Mouse (Mus musculus) G1E-ER4 (cell line): ENCODE data around the gene Cldn16. TPM values are rescaled to one million over a fixed set of nuclear protein-coding genes. Genes with fewer than 3 reads are reported as not detected.

ENCODE experiments used
- GATA1 ChIP-seq: IDR thresholded peaks from one replicate; pipeline ENCODE4 v1.8.0; 2012; ENCODE audit warnings: low read length, inconsistent platforms
- polyA plus RNA-seq: library from polyadenylated mRNA; stranded (reverse); fragments of >175 nt; gene quantifications from 2 replicates; pipeline ENCODE4 v1.2.3, GENCODE M21; 2012

The Cldn16 gene
- polyA plus RNA-seq, 1 experiment, result not detected

DNA sequence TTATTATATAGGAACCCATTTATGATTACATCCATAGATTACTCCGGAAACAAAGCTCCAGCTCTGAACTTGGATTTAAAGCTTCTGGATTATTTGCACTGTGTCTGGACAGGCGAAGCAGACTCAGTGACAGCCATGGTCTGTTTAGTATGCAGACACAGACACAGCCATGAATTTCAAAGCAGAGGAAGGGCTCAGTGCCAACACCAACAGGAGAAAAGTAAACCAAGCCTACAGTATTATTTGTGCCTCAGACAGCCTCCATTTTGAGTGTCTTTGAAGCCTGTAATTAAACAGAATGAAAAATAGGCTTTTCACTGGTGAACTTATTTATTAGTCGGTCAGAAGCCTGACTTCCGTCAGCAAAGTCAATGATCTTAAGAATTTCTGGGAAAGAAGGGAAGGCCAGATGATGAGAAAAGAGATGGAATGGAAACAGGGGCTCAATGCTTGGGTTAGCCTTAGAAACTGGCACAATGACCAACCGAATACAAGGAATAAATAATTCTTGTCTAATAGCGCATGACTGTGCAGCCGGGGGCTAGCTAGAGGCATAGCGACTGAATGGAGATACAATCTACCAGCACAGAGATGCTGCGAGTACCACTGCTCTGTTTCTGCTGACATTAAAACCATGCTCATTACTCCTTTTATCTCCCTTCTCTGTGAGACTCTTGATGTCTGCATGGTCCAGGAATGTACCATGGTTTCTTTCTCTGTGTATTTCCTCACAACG lies 65.2 kb downstream of the Cldn16 start:
- TF ChIP-seq GATA1, result no peak

DNA sequence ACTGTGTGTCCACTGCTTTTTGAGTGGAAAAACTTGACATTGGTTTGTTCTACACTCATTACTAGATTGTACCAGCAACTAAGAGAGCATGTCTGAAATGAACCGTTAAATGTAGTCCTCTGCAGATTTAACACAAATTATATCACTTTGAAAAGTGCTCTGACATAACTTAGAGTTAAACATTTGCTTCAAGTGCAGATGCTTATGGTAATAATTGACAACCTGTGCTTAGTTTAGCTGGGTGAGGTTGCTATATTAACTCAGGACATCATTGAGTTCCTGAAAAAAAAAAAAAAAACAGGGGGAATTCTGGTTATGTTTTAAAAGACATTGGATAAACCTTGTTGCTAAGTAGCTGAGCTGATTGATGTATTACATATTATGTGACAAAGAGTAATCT lies 67.5 kb downstream of the Cldn16 start:
- TF ChIP-seq GATA1, result no peak

DNA sequence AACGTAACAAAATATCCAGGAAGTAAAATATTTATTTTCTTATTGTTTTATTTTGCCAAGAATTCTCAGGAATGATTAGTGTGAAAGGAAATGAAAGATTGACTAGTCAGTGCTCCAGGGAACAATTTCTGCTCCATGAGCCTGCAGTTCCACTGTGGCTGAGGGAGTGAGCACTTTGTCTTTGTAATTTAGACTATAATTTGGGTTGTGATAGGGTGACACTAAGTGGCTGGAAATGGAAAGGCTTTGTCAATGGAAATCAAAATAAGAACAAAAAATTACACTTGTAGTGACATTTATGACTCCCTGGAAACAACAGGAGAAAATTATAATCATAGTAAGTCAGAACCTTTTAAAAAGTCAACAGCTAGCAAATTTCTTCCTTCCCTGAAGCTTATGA lies 69.4 kb downstream of the Cldn16 start:
- no peak for TF ChIP-seq GATA1

Other genes starting within 250 kb of the Cldn16 start
- gene Cldn1, start 91.3 kb upstream of the Cldn16 start, polyA plus RNA-seq, result not detected in 2 replicates
- not detected in 2 replicates for gene Tmem207, start 63.6 kb downstream of the Cldn16 start, polyA plus RNA-seq
- gene Il1rap, start 118.6 kb downstream of the Cldn16 start, polyA plus RNA-seq, result 0.29 and 0.44 TPM in 2 replicates